Mouse (Mus musculus) heart, adult 2 months (tissue): ENCODE data around the gene Disp2. TPM values are rescaled to one million over a fixed set of nuclear protein-coding genes. Genes with fewer than 3 reads are reported as not detected.
A peak's percentile ranks its signal among the peaks of the same experiment; 100 is the strongest.

Experiments used
- DNase-seq, 2 experiments: peaks; one replicate each; pipeline ENCODE4 v3.0.0; 2021
- H3K27ac ChIP-seq: fragments of 200-600 bp; 2 replicates; pipeline ENCODE4 v1.8.1; 2022
- H3K27me3 ChIP-seq: fragments of 200-500 bp; 2 replicates; pipeline ENCODE4 v1.6.1; 2012; ENCODE audit warnings: mild to moderate bottlenecking, low read length, inconsistent platforms, mixed read lengths; ENCODE audit not compliant: control insufficient read depth, insufficient read depth
- H3K36me3 ChIP-seq: fragments of 200-500 bp; 2 replicates; pipeline ENCODE4 v1.6.1; 2012; ENCODE audit warnings: low read length, inconsistent platforms; ENCODE audit not compliant: control insufficient read depth, insufficient read depth
- H3K4me1 ChIP-seq: fragments of 200-500 bp; 2 replicates; pipeline ENCODE4 v1.6.1; 2011; ENCODE audit warnings: low read length; ENCODE audit not compliant: control insufficient read depth, insufficient read depth
- H3K4me3 ChIP-seq: fragments of 200-600 bp; 2 replicates; pipeline ENCODE4 v1.8.1; 2022
- H3K79me2 ChIP-seq: fragments of 200-500 bp; replicated peaks from 2 replicates; pipeline ENCODE4 v1.6.1; 2012; ENCODE audit warnings: mild to moderate bottlenecking, inconsistent platforms, low read length, moderate library complexity, mixed read lengths; ENCODE audit not compliant: control insufficient read depth, insufficient read depth
- H3K9ac ChIP-seq: fragments of 200-500 bp; 2 replicates; pipeline ENCODE4 v1.6.1; 2012; ENCODE audit warnings: low read depth, mild to moderate bottlenecking, control low read depth, inconsistent platforms, low read length, mixed read lengths
- CTCF ChIP-seq: fragments of 200-600 bp; IDR thresholded peaks from 2 replicates; pipeline ENCODE4 v1.8.1; 2022; ENCODE audit warnings: antibody characterized with exemption, mild to moderate bottlenecking, moderate library complexity
- EP300 ChIP-seq: fragments of 200-500 bp; IDR thresholded peaks from 2 replicates; pipeline ENCODE4 v1.6.1; 2011; ENCODE audit warnings: low read depth, low read length, control low read depth; ENCODE audit not compliant: insufficient read depth
- POLR2A ChIP-seq: fragments of 200-500 bp; IDR thresholded peaks from 2 replicates; pipeline ENCODE4 v1.6.1; 2011; ENCODE audit warnings: mild to moderate bottlenecking, low read depth, low read length, control low read depth; ENCODE audit not compliant: insufficient read depth
- WGBS: fragments of 180-500 bp; shearing (Covaris S2); methylation state at CpG from one replicate; pipeline ENCODE4 v1.1.7; 2018; 5-methylcytosine and 5-hydroxymethylcytosine counted together
- intact Hi-C: fragments of 180-260 bp; cut with DNase I; formaldehyde crosslinking; loops from one replicate; pipeline ENCODE4 v1.15.1; 2025
- polyA plus RNA-seq: library from polyadenylated mRNA; depleted of rRNA; stranded (reverse); fragments of >200 nt; gene quantifications from 2 replicates; pipeline ENCODE4 v1.2.3, GENCODE M21; 2012
- total RNA-seq, 2 experiments: library from RNA; stranded (reverse); gene quantifications; 2 replicates each; pipeline ENCODE4 v1.2.3; 2021

Gene Disp2
- total and polyA plus RNA-seq, 3 experiments, result 0.11 to 0.39 TPM; not detected in 1

DNA sequence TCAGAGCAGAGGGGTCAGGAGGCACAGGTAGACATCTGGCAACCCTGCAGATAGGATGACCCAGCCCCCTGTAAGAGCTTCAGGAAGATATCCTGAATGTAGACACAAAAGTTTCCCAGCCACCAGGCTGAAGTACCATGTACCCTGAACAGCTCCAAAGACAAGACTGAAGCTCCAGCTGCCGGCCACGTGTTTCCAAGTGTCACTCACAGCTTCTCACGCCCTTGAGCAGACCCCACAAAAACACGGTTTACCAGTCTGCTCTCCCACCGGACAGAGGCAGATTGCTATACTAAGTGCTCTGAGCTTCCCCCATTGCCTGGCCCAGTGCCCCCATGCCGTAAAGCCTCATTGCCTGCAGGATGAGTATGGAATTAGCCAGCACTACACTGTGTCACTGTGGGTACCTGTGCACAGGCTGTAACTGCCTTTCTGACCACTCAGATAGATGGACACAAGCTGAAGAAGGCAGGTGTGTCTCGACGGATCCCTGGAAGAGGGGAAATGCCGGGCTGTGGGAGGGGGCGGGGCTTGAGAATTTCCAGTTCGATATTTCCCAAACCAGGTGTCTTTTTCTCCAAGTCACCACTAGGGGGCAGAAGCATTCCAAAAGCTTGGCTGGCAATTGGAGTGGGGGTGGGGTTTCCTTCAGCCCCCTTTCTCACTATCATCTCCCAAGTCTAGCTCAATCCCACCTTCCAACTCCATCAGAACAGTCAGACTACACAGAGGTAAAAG is 15.3 kb upstream of the Disp2 start:
- Histone ChIP-seq H3K79me2 (no peaks in the 10 kb centered on the region), H3K27ac (peak overlapping the region; percentile 65), H3K4me1 (peaks cover 19% of the 10 kb centered on the region), H3K4me3 (no peak overlapping the region), H3K9ac (no peak overlapping the region), H3K36me3 (peaks cover 3% of the 10 kb centered on the region; the same call in 1 of the 2 replicates), H3K27me3 (no peaks in the 10 kb centered on the region)
- WGBS, result 27% methylated on average over 11 of the region's 11 CpGs
- peak; percentile 80 for TF ChIP-seq CTCF
- TF ChIP-seq POLR2A, result no peak
- intact Hi-C loops, result loop anchor here (2.0 to 10.0 kb wide), 3 partner anchors 98 to 421 kb away; partner anchors contain the start of gene Ivd
- peak in 1 of 2 experiments; percentile 43 for DNase-seq

GRCm38 (mm10) chr2:118764875-118765274 is 14.6 kb upstream of the Disp2 start:
- Histone ChIP-seq H3K4me3 (no peak overlapping the region), H3K4me1 (peaks cover 19% of the 10 kb centered on the region), H3K9ac (no peak overlapping the region), H3K79me2 (no peaks in the 10 kb centered on the region), H3K36me3 (peaks cover 3% of the 10 kb centered on the region; the same call in 1 of the 2 replicates), H3K27ac (no peak overlapping the region), H3K27me3 (no peaks in the 10 kb centered on the region)
- TF ChIP-seq EP300, result no peak
- peak; percentile 14; the same call in 1 of the 2 replicates for TF ChIP-seq CTCF
- no peak for TF ChIP-seq POLR2A
- intact Hi-C loops, result loop anchor here (2.0 to 10.0 kb wide), 3 partner anchors 97 to 420 kb away; partner anchors contain the start of gene Ivd
- WGBS, result 84% methylated on average over 5 of the region's 5 CpGs
- DNase-seq, result no peak

- no peak overlapping the region for H3K27ac ChIP-seq
- H3K36me3 ChIP-seq, result no peaks in the 10 kb centered on the region
- peaks cover 12% of the 10 kb centered on the region for H3K4me1 ChIP-seq
- no peak overlapping the region for H3K4me3 ChIP-seq
- no peaks in the 10 kb centered on the region for H3K79me2 ChIP-seq
- no peak overlapping the region for H3K9ac ChIP-seq
- no peak for TF ChIP-seq POLR2A
- TF ChIP-seq CTCF, result peak; percentile 33
- TF ChIP-seq EP300, result no peak
- DNase-seq, result no peak
- intact Hi-C loops, result loop anchor here (10.0 kb wide), 1 partner anchor 418 kb away; no protein-coding TSS in a partner anchor
- H3K27me3 ChIP-seq, result no peaks in the 10 kb centered on the region
- 62% methylated on average over 10 of the region's 10 CpGs for WGBS
Observed at GRCm38 (mm10) chr2:118766041-118767033, 13.2 kb upstream of the Disp2 start.

- H3K4me1 ChIP-seq, result peaks cover 2% of the 10 kb centered on the region; the same call in 1 of the 2 replicates
- no peak within 1 kb of the TSS for H3K9ac ChIP-seq
- no peak within 1 kb of the TSS for H3K4me3 ChIP-seq
- WGBS, result 79% methylated on average over 6 of the region's 6 CpGs
- intact Hi-C loops, result no loop called here
- no peak for TF ChIP-seq CTCF
- no peak for TF ChIP-seq POLR2A
- H3K36me3 ChIP-seq, result no peaks in the 10 kb centered on the region
- DNase-seq, result no peak
- no peaks in the 10 kb centered on the region for H3K79me2 ChIP-seq
- H3K27me3 ChIP-seq, result no peaks in the 10 kb centered on the region
- no peak within 1 kb of the TSS for H3K27ac ChIP-seq
Observed at GRCm38 (mm10) chr2:118772158-118772874, 7.2 kb upstream of the Disp2 start, which contains the start of gene Phgr1. Phgr1 (plus strand) TSS chr2:118772769.

DNA sequence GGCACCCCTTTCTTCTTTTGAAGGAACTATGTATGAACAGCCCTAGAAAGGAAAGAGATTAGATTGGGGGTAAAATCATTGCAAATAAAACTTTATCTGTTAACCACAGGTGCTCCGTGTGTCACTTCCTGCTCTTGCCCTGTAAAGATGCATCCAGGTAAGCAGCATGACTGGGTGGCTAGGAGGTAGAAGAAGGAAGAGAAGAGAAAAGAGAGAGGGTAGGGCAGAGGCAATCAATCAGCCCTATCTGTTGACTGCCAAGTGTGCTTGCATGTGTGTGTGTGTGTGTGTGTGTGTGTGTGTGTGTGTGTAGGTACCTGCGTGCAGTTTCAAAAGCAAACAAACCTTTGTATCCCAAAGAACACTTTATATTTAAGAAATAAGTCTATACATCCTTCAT is 5.0 kb upstream of the Disp2 start:
- Histone ChIP-seq H3K27me3 (no peaks in the 10 kb centered on the region), H3K79me2 (no peaks in the 10 kb centered on the region), H3K27ac (no peak overlapping the region), H3K4me3 (no peak overlapping the region), H3K36me3 (no peaks in the 10 kb centered on the region), H3K9ac (no peak overlapping the region), H3K4me1 (peaks cover 2% of the 10 kb centered on the region; the same call in 1 of the 2 replicates)
- intact Hi-C loops, result no loop called here
- TF ChIP-seq POLR2A (no peak), CTCF (no peak)
- DNase-seq, result no peak
- 81% methylated on average over 2 of the region's 2 CpGs for whole genome bisulfite sequencing
